Mouse (Mus musculus) bone marrow macrophage, adult 2 months (primary cell): ENCODE measurements around the gene Arhgef7.

Experiments used
- CTCF ChIP-seq: IDR thresholded peaks from 2 replicates; pipeline ENCODE4 v1.5.1; 2012; ENCODE audit warnings: low read depth, mild to moderate bottlenecking, low read length, moderate library complexity
- POLR2A ChIP-seq: IDR thresholded peaks from 2 replicates; pipeline ENCODE4 v1.6.1; 2012; ENCODE audit warnings: mild to moderate bottlenecking, low read depth, low read length, borderline replicate concordance

DNA sequence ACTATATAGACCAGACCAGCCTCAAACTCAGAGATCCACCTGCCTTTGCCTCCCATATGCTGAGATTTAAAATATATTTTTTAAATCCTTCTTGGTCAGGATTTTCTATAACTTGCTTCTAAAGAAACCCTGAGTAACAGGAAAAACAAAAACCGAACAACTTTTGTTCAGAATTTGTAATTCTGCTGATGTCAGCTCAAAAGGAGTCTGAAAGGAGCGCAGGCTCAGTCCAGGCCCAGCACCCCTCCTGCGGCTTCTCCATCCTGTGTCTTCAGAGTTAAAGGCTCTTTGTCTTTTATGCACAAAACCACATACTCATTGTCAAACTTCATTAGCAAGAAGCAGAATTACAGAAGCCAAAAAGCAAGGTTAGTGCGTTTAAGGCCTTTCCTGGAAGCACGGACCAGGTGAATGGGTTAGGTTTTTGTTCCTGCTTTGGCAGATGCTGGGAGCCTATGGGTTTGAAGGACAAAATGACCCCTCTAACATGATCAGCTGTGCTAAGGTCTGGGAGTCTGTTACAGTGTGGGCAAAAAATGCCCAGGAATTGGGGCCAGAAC lies 28.0 kb upstream of the Arhgef7 start:
- no peak for TF ChIP-seq POLR2A
- no peak for TF ChIP-seq CTCF
